Mouse (Mus musculus): Measurements from ENCODE around the gene Pofut2. TPM values are rescaled to one million over a fixed set of nuclear protein-coding genes. Genes with fewer than 3 reads are reported as not detected.
"Not testable (repeated sequence)": the region's sequence is repeated elsewhere in the genome, so short reads cannot be mapped to it uniquely, and the experiment has no call there.

Gene Pofut2
- total RNA-seq, 2 experiments from 2014 or later = 39.9 to 45.1 TPM

DNA sequence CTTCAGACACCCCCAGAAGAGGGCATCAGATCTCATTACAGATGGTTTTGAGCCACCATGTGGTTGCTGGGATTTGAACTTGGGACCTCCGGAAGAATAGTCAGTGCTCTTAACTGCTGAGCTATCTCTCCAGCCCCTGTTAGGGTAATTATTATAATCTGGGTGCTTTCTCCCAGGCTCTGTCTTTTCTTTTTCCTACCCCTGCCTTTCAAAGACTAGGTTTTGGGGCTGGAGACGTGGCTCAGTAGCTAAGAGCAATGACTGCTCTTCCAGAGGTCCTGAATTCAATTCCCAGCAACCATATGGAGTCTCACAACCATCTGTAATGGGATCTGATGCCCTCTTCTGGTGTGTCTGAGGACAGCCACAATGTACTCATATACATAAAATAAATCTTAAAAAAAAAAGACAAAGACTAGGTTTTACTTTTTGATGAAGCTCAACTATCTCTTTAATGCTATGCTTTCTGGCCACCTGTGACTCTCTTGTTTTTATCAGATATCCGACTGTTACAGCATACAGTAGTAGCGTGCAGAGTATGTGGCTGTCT is 902 bp upstream of the Pofut2 start:
- DNase-seq (ENCODE audit: low spot score) = no peak
- intact Hi-C loops (cut with DNase I) = no loop called here

GRCm38 (mm10) chr10:77260166-77260875 is 1.3 kb downstream of the Pofut2 start:
- intact Hi-C loops (cut with DNase I) = no loop called here
- no peak for DNase-seq (ENCODE audit: low spot score)

GRCm38 (mm10) chr10:77266281-77266680 is 7.3 kb downstream of the Pofut2 start:
- DNase-seq (ENCODE audit: low spot score) = peak; percentile 35
- intact Hi-C loops (cut with DNase I) = no loop called here

DNA sequence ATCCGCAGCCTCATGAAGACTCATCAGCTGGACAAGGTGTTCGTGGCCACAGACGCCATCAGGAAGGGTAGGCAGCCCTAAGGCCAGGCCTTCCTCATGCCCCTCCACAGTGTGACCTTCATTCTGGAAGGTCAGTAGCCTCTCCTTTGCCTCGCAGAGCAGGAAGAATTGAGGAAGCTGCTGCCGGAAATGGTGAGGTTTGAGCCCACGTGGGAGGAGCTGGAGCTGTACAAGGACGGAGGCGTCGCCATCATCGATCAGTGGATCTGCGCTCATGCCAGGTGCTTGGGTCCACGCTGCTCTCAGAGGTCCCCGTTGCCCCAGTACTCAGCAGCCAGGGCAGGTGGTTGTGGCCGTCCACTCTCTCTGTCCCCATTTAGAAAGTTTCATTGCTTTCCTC is 8.0 kb downstream of the Pofut2 start:
- DNase-seq (ENCODE audit: low spot score) = no peak
- intact Hi-C loops (cut with DNase I) = no loop called here

DNA sequence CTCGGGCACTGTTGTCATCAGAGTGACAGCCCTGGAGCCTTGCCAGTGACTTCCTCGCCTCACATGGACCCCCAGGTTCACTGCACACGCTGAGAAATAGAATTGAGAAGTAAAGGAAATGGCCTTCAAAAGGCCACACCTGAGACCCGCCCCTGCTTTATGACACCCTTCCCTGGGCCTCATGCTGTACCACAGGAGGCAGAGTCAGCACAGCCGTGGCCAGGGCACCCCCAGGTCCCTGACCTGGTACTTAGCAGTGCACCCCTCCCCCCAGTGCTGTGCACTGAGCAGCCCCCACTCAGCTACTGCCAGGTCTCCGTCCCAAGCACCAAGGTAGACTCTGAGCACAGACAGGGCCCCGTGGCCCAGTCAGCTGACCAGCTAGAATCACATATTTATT is 10.1 kb downstream of the Pofut2 start:
- DNase-seq (ENCODE audit: low spot score) = no peak
- intact Hi-C loops (cut with DNase I) = no loop called here

GRCm38 (mm10) chr10:77272980-77273730 is 14.1 kb downstream of the Pofut2 start:
- intact Hi-C loops (cut with DNase I) = no loop called here
- no peak for DNase-seq (ENCODE audit: low spot score)

- DNase-seq (ENCODE audit: low spot score) = no peak
- intact Hi-C loops (cut with DNase I) = no loop called here
Measured at GRCm38 (mm10) chr10:77273798-77274197, 14.8 kb downstream of the Pofut2 start.

- intact Hi-C loops (cut with DNase I) = loop anchor here (5.0 kb wide), 2 partner anchors 150 to 285 kb away; no protein-coding TSS in a partner anchor
- not testable (repeated sequence) for DNase-seq (ENCODE audit: low spot score)
Measured at GRCm38 (mm10) chr10:77282085-77282484, 23.1 kb downstream of the Pofut2 start.

DNA sequence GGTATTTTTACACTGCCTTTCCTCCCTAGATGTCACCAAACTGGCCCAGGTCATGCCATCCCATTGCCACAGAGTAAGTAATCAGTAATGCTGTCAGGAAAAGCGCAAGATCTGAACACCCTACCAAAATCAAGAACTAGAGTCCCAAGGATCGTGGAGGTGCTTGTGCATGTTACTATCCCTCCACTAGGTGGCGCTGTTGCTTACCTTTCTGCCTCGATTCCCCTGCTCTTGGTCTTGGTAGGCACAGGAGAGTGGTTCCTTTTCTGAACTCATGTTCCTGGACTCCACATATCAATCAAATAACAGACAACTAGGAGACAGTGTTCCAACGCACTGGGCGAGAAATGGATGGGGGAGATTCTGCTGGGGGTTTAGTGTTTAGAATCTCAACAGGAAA is 23.8 kb downstream of the Pofut2 start:
- no peak for DNase-seq (ENCODE audit: low spot score)
- intact Hi-C loops (cut with DNase I) = loop anchor here (1.0 to 5.0 kb wide), 4 partner anchors 70 to 284 kb away; no protein-coding TSS in a partner anchor

- DNase-seq (ENCODE audit: low spot score) = no peak
- intact Hi-C loops (cut with DNase I) = loop anchor here (5.0 kb wide), 2 partner anchors 147 to 282 kb away; no protein-coding TSS in a partner anchor
Measured at GRCm38 (mm10) chr10:77284832-77285231, 25.8 kb downstream of the Pofut2 start.

DNA sequence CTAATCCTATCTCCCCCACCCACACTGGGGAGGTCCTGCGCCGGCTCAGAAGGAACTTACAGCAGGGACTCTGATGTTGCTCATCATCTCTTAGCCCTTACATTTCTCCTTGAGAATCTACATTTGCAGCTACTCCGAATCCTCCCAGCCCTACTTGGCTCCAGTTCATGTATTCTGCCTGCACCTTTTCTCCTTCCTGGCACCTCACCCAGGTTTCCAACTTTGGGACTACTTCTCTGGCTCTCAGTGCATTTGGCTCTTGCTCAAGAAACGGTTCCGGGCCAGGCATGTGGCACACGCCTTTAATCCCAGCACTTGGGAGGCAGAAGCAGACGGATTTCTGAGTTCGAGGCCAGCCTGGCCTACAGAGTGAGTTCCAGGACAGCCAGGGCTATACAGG is 28.6 kb downstream of the Pofut2 start:
- DNase-seq (ENCODE audit: low spot score) = no peak
- intact Hi-C loops (cut with DNase I) = no loop called here

DNA sequence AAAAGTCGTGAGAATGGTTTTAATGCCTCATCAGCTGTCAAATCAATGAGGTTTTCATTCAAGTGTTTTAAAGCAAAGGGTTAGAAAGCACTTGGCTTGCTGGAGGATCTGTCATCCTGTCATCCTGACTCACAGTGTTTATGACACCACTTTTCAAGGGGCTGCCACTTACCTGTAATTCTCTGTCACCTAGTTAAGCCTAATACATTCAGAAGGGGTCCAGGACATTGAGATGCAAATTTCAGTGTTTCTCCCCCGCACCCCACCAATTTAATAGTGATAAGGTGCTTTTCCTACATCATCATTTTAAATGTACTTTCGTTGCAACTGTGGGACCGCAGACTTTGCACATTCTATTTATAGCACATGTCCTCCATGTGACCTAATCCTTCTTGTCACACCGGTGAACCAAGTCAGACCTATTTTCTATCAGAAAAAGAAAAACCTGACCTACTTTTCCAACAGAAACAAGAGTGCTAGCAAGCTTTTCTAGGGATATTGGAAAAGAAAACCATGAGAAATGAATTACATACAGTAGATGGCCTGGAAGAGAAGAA is 29.7 kb downstream of the Pofut2 start:
- DNase-seq (ENCODE audit: low spot score) = no peak
- intact Hi-C loops (cut with DNase I) = no loop called here

GRCm38 (mm10) chr10:77289559-77289958 is 30.5 kb downstream of the Pofut2 start:
- no peak for DNase-seq (ENCODE audit: low spot score)
- intact Hi-C loops (cut with DNase I) = no loop called here

DNA sequence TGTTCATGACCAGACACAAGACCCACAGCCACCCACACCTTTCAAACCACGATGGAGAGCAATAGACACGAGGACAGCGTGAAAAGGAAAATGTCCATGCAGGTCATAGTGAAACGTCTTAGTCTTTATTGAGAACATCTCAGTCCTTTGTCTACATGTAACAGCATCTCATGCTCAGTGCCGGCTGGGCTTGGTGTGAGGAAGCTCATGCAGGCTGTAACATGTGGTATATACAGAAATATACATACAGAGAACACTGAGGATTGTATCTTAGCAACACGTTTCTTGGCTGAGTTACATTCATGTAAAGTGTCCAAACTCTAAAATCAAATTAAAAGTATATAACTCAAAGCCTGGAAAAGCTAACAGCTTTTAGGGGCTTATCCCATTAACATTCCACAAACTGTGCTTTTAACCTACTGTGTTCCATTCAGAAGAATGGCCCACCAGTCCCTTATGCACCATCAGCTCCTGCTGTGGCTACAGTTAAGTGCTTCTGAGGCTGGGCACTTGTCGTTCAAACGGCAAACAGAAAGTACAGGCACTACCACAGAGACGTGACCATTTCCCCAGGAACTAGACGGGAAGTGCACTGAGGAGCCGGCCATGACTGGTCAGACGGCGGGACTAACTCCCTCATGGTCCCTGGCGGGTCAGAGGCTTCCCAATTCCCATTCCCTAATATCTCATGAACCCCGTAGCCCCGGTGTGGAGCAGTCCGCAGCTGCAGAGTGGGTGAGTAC is 31.8 kb downstream of the Pofut2 start:
- intact Hi-C loops (cut with DNase I) = loop anchor here (2.0 kb wide), 1 partner anchor 62 kb away; no protein-coding TSS in a partner anchor
- no peak for DNase-seq (ENCODE audit: low spot score)

DNA sequence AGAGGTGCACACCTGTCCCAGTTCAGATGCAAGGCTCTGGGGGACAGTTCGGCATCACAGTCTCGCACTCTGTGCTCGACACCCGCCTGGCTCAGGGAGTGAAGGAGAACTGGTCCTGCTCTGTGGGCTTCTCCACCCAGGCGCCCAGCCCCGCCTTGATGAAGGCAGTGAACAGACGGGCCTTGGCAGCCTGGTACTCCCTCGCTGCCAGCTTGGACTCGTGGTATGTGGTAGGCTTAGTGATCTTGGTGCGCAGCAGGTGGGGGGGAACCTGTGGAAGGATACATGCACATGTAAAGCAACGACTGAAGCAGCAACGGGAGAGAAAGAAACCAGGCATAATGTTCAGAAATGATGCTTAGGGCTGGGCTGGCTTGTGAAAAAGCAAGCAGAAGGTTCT is 35.7 kb downstream of the Pofut2 start:
- intact Hi-C loops (cut with DNase I) = no loop called here
- no peak for DNase-seq (ENCODE audit: low spot score)

- intact Hi-C loops (cut with DNase I) = no loop called here
Measured at GRCm38 (mm10) chr10:77298621-77299020, 39.6 kb downstream of the Pofut2 start.

GRCm38 (mm10) chr10:77299194-77299593 is 40.2 kb downstream of the Pofut2 start:
- DNase-seq (ENCODE audit: low spot score) = no peak
- intact Hi-C loops (cut with DNase I) = no loop called here

More at GRCm38 (mm10) chr10:77298621-77299020, 39.6 kb downstream of the Pofut2 start:
- no peak for DNase-seq (ENCODE audit: low spot score)

DNA sequence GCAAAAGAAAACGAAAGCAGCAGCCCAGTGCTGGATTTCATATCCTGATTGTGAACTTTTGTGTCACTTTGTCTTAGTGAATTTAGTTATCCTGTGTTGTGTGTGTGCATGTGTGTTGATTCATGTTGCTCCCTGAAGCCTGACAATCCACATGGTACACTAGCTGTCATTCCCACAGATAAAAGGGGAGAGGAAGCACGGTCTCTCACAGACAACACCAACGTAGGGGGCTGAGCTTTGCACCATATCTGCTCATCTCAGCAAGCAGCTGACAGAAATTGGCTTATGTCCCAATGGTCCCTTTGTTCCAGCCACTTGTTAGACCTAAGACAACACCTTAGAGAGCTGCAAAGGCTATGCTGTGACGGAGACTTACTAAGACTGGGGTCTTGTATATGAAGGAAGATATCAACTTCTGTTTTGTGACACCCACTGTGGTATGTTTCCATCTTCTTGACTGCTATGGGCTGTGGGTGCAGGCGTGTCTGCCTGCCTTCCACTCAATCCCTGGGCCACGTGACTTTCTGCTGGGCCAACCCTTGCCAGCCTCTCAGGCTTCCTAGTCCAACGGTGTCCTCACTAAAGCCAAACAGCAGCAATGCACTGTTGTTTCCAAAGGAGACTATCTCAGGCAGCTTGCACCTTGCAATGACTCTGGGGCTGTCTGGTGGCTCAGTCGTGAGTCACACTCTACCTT is 41.4 kb downstream of the Pofut2 start:
- no peak for DNase-seq (ENCODE audit: low spot score)
- intact Hi-C loops (cut with DNase I) = no loop called here

DNA sequence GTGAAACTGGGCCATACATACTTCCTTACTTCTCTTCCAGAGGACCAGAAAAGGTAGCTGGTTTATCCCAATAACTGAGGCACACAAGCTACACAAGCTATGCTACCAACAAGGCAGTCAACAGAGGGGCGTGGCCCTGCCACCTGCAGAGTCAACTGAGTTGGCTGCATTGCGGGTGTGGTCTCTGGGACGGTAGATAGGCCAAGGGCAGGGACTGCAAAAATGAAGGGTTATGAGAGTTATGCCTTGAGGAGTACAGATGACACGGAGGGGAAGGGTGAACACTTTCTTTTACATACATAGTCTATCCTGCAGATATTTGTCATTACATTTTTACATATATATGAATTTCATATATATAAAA is 41.9 kb downstream of the Pofut2 start:
- no peak for DNase-seq (ENCODE audit: low spot score)

More for the DNA sequence above, 41.9 kb downstream of the Pofut2 start:
- intact Hi-C loops (cut with DNase I) = no loop called here
